Mouse (Mus musculus) erythroid progenitor cell, adult 5-6 weeks (primary cell): Measurements from ENCODE around the gene Hemk1. TPM values are rescaled to one million over a fixed set of nuclear protein-coding genes. Genes with fewer than 3 reads are reported as not detected.

Experiments
- ATAC-seq: replicated peaks from 2 replicates; pipeline ENCODE4 v1.8.0; 2016; ENCODE audit warnings: moderate number of reproducible peaks, mild to moderate bottlenecking, moderate TSS enrichment, inconsistent platforms; ENCODE audit not compliant: poor library complexity, low FRiP score, severe bottlenecking
- total RNA-seq, 2 experiments: library from RNA; stranded (forward) in 1 of 2; stranded (reverse) in 1 of 2; fragments of 150-400 nt in 1 of 2; fragments of 186-747, 209-891 nt in 1 of 2; gene quantifications; 2 replicates each; pipeline versions ENCODE4 v1.2.3 to v1.2.4; 2015 to 2017; ENCODE audit warnings: low replicate concordance in 2 of 2

Gene Hemk1
- total RNA-seq, 2 experiments from 2014 or later, result 0.15 TPM; not detected in 1

DNA sequence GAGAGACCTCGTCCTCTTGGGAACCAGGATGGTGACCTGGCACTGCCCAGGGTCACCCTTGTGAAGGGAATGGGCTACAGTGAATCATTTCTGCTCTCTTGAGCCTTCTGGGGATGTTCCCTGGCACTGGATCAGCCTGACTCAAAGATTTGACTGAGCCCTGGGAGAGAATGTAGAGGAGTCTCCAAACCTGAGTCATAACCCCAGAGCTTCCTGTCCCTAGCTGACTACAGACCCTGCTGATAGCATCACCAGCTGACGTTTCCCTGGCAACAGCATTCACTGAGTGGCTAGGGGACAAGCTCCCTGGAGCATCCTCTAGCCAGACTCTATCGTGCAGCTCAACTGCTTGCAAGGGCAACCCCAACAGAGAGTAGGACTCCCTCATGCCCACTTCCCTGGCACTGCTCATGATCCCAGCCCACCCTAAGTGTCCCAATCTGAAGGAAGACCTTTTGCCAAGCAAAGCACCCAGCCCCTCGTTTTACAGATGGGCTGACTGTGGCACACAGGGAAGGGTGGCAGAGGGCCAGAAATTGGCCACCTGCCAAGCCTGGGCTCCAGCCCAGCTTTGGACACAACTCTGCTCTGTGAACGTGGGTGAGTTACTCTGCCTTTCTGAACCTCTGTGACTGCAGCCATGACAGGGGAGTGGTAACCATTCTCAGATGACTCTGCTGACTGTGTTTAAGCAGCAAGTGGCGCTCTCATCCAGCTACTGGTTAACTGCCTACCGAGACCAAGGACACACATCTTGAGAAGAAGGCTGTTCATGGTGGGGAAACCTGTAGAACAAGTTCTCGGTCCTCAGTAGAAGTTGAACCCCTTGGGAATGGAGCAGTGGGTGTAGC lies 59.4 kb downstream of the Hemk1 start:
- ATAC-seq, result no peak

DNA sequence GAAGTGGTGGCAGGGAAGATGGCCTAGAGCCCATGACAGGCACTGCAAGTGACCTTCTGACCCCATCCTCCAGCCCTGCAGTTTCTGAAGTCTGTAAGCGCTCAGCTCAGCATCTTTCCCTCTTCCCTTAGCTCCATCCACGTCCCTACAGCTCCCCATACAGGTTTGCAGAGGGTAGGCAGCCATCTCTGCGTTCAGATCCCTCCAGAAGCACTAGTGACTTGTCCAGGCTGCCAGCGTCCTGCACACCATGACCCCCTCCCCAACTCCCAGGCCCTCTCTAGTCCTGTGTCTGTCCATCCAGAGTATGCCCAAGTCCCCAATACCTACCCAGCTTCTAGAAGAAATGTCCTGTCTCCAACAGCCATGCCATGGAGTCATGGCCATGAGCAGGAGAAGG lies 60.0 kb downstream of the Hemk1 start:
- no peak for ATAC-seq

DNA sequence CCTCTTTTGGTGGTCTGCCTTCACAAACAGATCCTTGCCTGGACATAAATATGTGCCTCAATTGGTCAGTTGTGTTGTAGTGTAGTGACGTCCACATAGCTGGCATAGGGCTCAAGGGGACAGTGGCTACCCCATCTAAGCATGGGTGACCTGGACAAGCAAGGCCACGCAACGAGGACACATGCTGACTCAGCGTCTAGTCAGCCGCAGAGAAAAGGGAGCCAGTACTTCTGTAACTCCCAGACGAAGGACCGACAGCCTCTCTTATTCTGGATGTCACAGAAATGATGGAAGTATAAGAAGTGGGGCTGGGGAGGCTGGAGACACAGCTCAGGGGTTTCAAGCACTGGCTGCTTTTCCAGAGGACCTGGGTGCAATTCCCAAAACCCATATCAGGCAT lies 60.5 kb downstream of the Hemk1 start:
- ATAC-seq, result no peak

Other genes starting within 250 kb of the Hemk1 start
- 10.1 TPM in 1 of 2 replicates, not detected in the other for gene Dock3, start 106.4 kb downstream of the Hemk1 start, total RNA-seq (2015; ENCODE audit: low replicate concordance)
- gene Dock3, start 106.4 kb downstream of the Hemk1 start, total RNA-seq (2017; ENCODE audit: low replicate concordance), result not detected in 2 replicates
- 7.6 and 17.2 TPM in 2 replicates for gene Mapkapk3, start 48.5 kb downstream of the Hemk1 start, total RNA-seq (2015; ENCODE audit: low replicate concordance)
- 10.0 and 15.7 TPM in 2 replicates for gene Mapkapk3, start 48.5 kb downstream of the Hemk1 start, total RNA-seq (2017; ENCODE audit: low replicate concordance)
- 5.9 and 23.4 TPM in 2 replicates for gene Cish, start 42.3 kb downstream of the Hemk1 start, total RNA-seq (2015; ENCODE audit: low replicate concordance)
- 3.6 and 5.1 TPM in 2 replicates for gene Cish, start 42.3 kb downstream of the Hemk1 start, total RNA-seq (2017; ENCODE audit: low replicate concordance)
- not detected in 2 replicates for gene 6430571L13Rik, start 2.3 kb upstream of the Hemk1 start, total RNA-seq (2015; ENCODE audit: low replicate concordance)
- gene 6430571L13Rik, start 2.3 kb upstream of the Hemk1 start, total RNA-seq (2017; ENCODE audit: low replicate concordance), result not detected in 2 replicates
- gene Cacna2d2, start 61.3 kb upstream of the Hemk1 start, total RNA-seq (2015; ENCODE audit: low replicate concordance), result not detected in 2 replicates
- not detected in 2 replicates for gene Cacna2d2, start 61.3 kb upstream of the Hemk1 start, total RNA-seq (2017; ENCODE audit: low replicate concordance)
- gene Tmem115, start 195.6 kb upstream of the Hemk1 start, total RNA-seq (2015; ENCODE audit: low replicate concordance), result 0.72 and 3.8 TPM in 2 replicates
- 2.6 and 8.4 TPM in 2 replicates for gene Tmem115, start 195.6 kb upstream of the Hemk1 start, total RNA-seq (2017; ENCODE audit: low replicate concordance)
- not detected in 2 replicates for gene Cyb561d2, start 203.8 kb upstream of the Hemk1 start, total RNA-seq (2015; ENCODE audit: low replicate concordance)
- gene Cyb561d2, start 203.8 kb upstream of the Hemk1 start, total RNA-seq (2017; ENCODE audit: low replicate concordance), result 1.8 and 2.9 TPM in 2 replicates
- gene Nprl2, start 203.9 kb upstream of the Hemk1 start, total RNA-seq (2015; ENCODE audit: low replicate concordance), result 1.4 and 31.4 TPM in 2 replicates
- 1.1 and 1.2 TPM in 2 replicates for gene Nprl2, start 203.9 kb upstream of the Hemk1 start, total RNA-seq (2017; ENCODE audit: low replicate concordance)
- not detected in 2 replicates for gene Zmynd10, start 208.9 kb upstream of the Hemk1 start, total RNA-seq (2015; ENCODE audit: low replicate concordance)
- not detected in 2 replicates for gene Zmynd10, start 208.9 kb upstream of the Hemk1 start, total RNA-seq (2017; ENCODE audit: low replicate concordance)
- 24.5 and 35.2 TPM in 2 replicates for gene Rassf1, start 213.2 kb upstream of the Hemk1 start, total RNA-seq (2015; ENCODE audit: low replicate concordance)
- 31.4 and 31.7 TPM in 2 replicates for gene Rassf1, start 213.2 kb upstream of the Hemk1 start, total RNA-seq (2017; ENCODE audit: low replicate concordance)
- gene Tusc2, start 224.9 kb upstream of the Hemk1 start, total RNA-seq (2015; ENCODE audit: low replicate concordance), result 9.6 and 16.9 TPM in 2 replicates
- gene Tusc2, start 224.9 kb upstream of the Hemk1 start, total RNA-seq (2017; ENCODE audit: low replicate concordance), result 8.9 and 19.1 TPM in 2 replicates
- 2.5 and 6.5 TPM in 2 replicates for gene Hyal2, start 229.6 kb upstream of the Hemk1 start, total RNA-seq (2015; ENCODE audit: low replicate concordance)
- gene Hyal2, start 229.6 kb upstream of the Hemk1 start, total RNA-seq (2017; ENCODE audit: low replicate concordance), result 0.30 and 4.5 TPM in 2 replicates
- gene Hyal1, start 238.6 kb upstream of the Hemk1 start, total RNA-seq (2015; ENCODE audit: low replicate concordance), result 7.1 and 12.6 TPM in 2 replicates
- gene Hyal1, start 238.6 kb upstream of the Hemk1 start, total RNA-seq (2017; ENCODE audit: low replicate concordance), result 8.0 TPM in 1 of 2 replicates, not detected in the other
- gene Naa80, start 240.5 kb upstream of the Hemk1 start, total RNA-seq (2015; ENCODE audit: low replicate concordance), result 15.5 and 24.5 TPM in 2 replicates
- gene Naa80, start 240.5 kb upstream of the Hemk1 start, total RNA-seq (2017; ENCODE audit: low replicate concordance), result 12.3 and 17.7 TPM in 2 replicates
- 4.2 and 8.6 TPM in 2 replicates for gene Hyal3, start 242.5 kb upstream of the Hemk1 start, total RNA-seq (2015; ENCODE audit: low replicate concordance)
- 0.64 TPM in 1 of 2 replicates, not detected in the other for gene Hyal3, start 242.5 kb upstream of the Hemk1 start, total RNA-seq (2017; ENCODE audit: low replicate concordance)
- gene Ifrd2, start 249.3 kb upstream of the Hemk1 start, total RNA-seq (2015; ENCODE audit: low replicate concordance), result 206 and 249 TPM in 2 replicates
- gene Ifrd2, start 249.3 kb upstream of the Hemk1 start, total RNA-seq (2017; ENCODE audit: low replicate concordance), result 122 and 166 TPM in 2 replicates